Mouse (Mus musculus) retina, postnatal 7 days (tissue): Measurements from ENCODE around the gene Lrp8.
A peak's percentile ranks its signal among the peaks of the same experiment; 100 is the strongest.

Experiments used
- DNase-seq: peaks from one replicate; pipeline ENCODE4 v3.0.0-alpha.2; 2012; ENCODE audit warnings: low read depth, low spot score

Gene Lrp8

DNA sequence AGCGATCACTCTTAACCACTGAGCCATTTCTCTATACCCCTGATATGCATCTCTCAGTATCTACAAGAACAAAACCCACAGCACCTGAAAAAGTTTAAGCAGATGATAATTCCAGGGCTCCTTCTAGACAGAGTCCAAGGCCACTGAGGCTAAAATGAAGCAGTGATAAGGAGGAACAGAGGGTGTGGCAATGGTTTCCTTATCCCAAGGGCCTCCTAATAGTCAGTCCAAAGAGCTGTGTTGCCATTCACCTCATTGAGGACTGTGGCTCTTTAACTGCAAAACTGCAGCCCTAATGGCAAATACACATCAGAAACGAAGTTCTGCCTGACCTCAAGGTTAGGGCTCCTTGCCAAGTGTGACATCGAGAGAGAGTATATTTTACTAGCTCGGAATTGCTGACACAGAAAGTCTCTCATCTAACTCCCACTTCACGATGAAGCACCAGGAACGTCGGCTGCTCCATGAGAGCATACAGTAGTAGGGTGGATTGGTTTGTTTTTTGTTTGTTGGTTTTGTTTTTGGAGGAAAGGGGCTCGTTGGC, 119.2 kb downstream of the Lrp8 start:
- DNase-seq, result no peak

DNA sequence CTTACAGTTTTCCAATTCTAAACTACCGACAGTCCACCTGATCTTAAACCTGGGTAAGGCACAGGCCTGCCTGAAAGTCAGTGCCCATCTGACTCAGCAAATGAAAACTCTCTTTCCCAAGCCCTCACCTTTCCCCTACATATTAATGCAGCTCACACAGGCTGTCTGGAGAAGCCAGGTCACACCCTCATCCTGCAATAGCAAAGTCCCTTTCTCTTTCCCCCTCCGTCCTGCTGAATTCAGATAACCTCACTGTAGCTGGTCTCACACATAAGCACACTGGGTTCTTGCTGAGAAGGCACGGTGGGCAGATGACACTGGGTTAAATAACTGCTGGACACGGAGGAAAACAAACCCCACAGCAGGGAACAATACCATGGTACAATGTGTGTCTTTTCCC, 119.9 kb downstream of the Lrp8 start:
- DNase-seq, result no peak

DNA sequence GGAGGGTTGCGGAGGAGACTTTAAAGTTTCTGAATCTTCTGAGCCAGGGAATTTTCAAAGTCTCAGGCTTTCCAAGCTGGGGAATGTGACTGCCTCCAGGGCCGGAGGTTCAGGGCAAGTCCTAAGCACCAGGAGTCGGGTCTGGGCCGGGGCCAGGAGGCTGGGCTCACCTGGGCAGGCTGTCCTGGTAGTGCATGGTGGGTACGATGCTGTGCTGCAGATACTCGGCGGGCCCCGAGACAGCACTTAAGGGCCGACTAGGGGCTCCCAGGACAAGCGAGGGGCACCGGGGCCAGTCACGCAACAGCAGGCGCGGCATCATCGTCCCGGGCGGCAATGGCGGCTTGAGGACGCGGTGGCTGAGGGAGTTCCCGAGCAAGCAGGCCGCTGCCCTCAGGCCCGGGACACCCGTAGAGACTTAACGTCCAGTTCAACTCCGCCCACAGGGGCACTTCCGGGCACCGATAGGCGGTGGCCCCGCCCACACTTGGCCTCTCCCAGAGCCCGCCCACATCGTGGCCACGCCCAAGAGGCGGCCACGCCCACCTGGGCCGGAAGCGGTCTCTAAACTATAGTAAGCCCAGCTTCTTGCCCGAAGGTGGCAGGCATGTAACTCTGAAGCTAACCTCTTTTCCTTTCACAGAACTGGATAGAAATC, 121.2 kb downstream of the Lrp8 start, which contains the start of gene Cpt2:
Gene Cpt2 (minus strand): TSS at position 466 of the 658 bp plus-strand sequence.
- peak; percentile 88 for DNase-seq

DNA sequence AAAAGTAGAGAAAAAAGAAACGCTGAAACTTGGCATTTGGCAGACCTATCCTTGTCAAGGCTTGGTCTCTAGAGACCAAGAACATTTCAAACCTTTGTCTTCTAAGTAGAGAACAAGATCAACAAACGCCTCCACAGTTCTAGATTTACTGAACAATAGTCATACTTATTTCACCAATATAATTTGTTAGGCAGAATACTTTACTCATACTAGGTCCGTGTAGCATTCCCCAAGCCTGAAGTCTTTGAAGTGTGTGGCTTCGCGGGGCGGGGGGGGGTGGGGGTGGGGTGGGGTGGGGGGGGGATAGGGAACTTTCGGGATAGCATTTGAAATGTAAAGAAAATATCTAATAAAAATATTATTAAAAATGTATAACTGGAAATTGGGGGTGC, 121.7 kb downstream of the Lrp8 start:
- DNase-seq, result no peak
